Mouse (Mus musculus): ENCODE measurements around the gene Gm19935. TPM values are rescaled to one million over a fixed set of nuclear protein-coding genes. Genes with fewer than 3 reads are reported as not detected.

The Gm19935 gene
- not detected in 4 replicates for total RNA-seq (2023)

GRCm38 (mm10) chr8:90817293-90817692 lies at the start of gene Gm19935:
Gene Gm19935 (minus strand): TSS chr8:90817393.

GRCm38 (mm10) chr8:90828181-90828986 lies 11.2 kb upstream of the Gm19935 start, which contains the start of gene Chd9:
Gene Chd9 (plus strand): TSS chr8:90828352.

Other genes starting within 250 kb of the Gm19935 start
- gene Chd9, start 11.0 kb upstream of the Gm19935 start, total RNA-seq (2023) = 102 to 117 TPM (median 112 TPM) in 4 replicates

Data from B cell, adult 62 days (primary cell).